In the genomic region with DNA sequence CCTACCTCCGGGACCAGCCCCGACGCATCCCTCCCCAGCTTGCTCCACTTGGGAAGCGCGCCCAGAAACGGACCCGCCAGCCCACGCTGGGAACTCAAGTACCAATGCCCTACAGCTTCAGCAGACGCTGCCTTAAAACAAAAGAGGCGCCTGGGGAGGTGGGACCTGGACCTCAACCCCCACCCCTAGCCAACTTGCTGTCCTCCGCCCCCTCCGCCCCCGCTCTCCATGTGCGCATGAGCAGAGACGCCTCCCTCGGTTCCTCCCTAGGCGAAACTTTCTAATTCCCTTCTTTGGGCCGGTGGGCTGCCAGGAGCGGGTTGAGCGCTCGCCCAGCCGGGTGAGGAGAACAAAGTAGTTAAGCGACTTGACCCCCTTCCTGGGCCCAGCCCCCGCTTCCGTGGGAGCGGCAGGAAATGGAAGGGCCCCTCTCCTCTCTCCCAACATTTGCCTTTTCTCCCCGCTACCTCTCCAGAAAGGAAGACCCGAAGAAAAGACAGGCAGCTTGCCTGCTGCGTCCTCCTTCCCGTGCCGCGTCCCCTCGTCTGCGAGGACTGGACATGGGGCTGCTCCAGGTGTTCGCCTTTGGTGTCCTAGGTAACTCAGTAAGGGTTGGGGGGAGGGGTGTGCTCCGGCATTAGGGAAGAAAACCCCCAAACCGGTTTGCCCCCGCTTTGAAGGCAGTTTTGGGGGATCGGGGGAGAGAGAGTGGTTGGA, we compare ENCODE assay signal across 8 mouse cellular contexts. TPM values are rescaled to one million over a fixed set of nuclear protein-coding genes. Genes with fewer than 3 reads are reported as not detected.
DNase-seq lines count a peak whose midpoint lies in the region; ATAC-seq and TF ChIP-seq lines count a peak whose summit lies in the region.

A gene (plus strand): TSS at position 230 of the 717 bp plus-strand sequence.

- H3K36me3 ChIP-seq in forebrain, postnatal 0 days (ENCODE audit: insufficient read depth): no peaks in the 10 kb centered on the region
- no peaks in the 10 kb centered on the region for H3K36me3 ChIP-seq in hindbrain, embryonic 11.5 days (ENCODE audit: control insufficient read depth, insufficient read depth, low read length)

- H3K27ac ChIP-seq in forebrain, postnatal 0 days (ENCODE audit: low read depth, low read length): peak within 1 kb of the TSS; percentile 51
- 0 out of 2 replicates have a peak within 1 kb of the TSS, but pooled peaks have one; percentile 9 for H3K27ac ChIP-seq in hindbrain, embryonic 11.5 days (ENCODE audit: low read depth, low read length)

- DNase-seq in 3T3-L1 (ENCODE audit: low read depth, low spot score): peak; percentile 69
- DNase-seq in adrenal gland, adult 2 months: peak; percentile 91
- DNase-seq in forebrain, postnatal 0 days: peak; percentile 22
- DNase-seq in hindbrain, embryonic 11.5 days (ENCODE audit: low spot score): peak; percentile 46
- peak; percentile 33 to 38 for DNase-seq in layer of hippocampus, postnatal 25 days (ENCODE audit: extremely low spot score in 1 of 2, low spot score in 1 of 2)
- DNase-seq in lung, postnatal 14 days: peak; percentile 69
- peak; percentile 8 to 20 for DNase-seq in right cerebral cortex, postnatal 36 days (ENCODE audit: low spot score in 2 of 2)
- no peak for DNase-seq in spleen, adult 12 weeks (ENCODE audit: low spot score)

- peak within 1 kb of the TSS; percentile 44 for H3K4me3 ChIP-seq in forebrain, postnatal 0 days (ENCODE audit: low read depth, low read length)
- H3K4me3 ChIP-seq in hindbrain, embryonic 11.5 days (ENCODE audit: low read depth, low read length): peak within 1 kb of the TSS; percentile 40

- peak within 1 kb of the TSS; percentile 61 for H3K9ac ChIP-seq in forebrain, postnatal 0 days
- 0 out of 2 replicates have a peak within 1 kb of the TSS, but pooled peaks have one; percentile 15 for H3K9ac ChIP-seq in hindbrain, embryonic 11.5 days (ENCODE audit: low read depth, low read length)

- no peaks in the 10 kb centered on the region for H3K9me3 ChIP-seq in forebrain, postnatal 0 days (ENCODE audit: low read length)
- no peaks in the 10 kb centered on the region for H3K9me3 ChIP-seq in hindbrain, embryonic 11.5 days (ENCODE audit: control insufficient read depth, low read length)

- no peak for TF ChIP-seq CTCF in forebrain, postnatal 0 days (IDR thresholded peaks at IDR 0.05; ENCODE audit: low read depth)

- H3K4me1 ChIP-seq in forebrain, postnatal 0 days (ENCODE audit: insufficient read depth): peaks cover 5% of the 10 kb centered on the region; the same call in 1 of the 2 replicates
- peaks cover 2% of the 10 kb centered on the region; the same call in 1 of the 2 replicates for H3K4me1 ChIP-seq in hindbrain, embryonic 11.5 days (replicated peaks; ENCODE audit: control insufficient read depth, insufficient read depth, low read length)

- under 1% methylated on average over 38 of the region's 39 CpGs for WGBS in forebrain, postnatal 0 days
- under 1% methylated on average over 32 of the region's 39 CpGs for WGBS in hindbrain, embryonic 11.5 days

- peak; percentile 40 for ATAC-seq in forebrain, postnatal 0 days
- ATAC-seq in hindbrain, embryonic 11.5 days (ENCODE audit: low FRiP score): peak; percentile 25; the same call in 1 of the 2 replicates

- peaks cover 14% of the 10 kb centered on the region for H3K27me3 ChIP-seq in forebrain, postnatal 0 days (ENCODE audit: insufficient read depth, low read length)
- peaks cover 32% of the 10 kb centered on the region for H3K27me3 ChIP-seq in hindbrain, embryonic 11.5 days (ENCODE audit: control insufficient read depth, insufficient read depth, low read length)

- peak within 1 kb of the TSS; percentile 72 for H3K4me2 ChIP-seq in forebrain, postnatal 0 days (ENCODE audit: low read depth)
- peak within 1 kb of the TSS; percentile 68 for H3K4me2 ChIP-seq in hindbrain, embryonic 11.5 days (replicated peaks; ENCODE audit: low read depth, low read length)

RNA-seq across cellular contexts. Expression of the gene that starts here (rescaled TPM):
- 100 to 1,000 TPM; 129 to 147 TPM for total RNA-seq in adrenal gland, adult 2 months (2021)
- polyA plus RNA-seq in adrenal gland, adult 2 months (2012; rRNA removed): 33.2 and 35.8 TPM in 2 replicates
- total RNA-seq in forebrain, postnatal 0 days (2014; rRNA removed): 25.3 and 33.4 TPM in 2 replicates
- 10.2 and 12.1 TPM in 2 replicates for polyA plus RNA-seq in forebrain, postnatal 0 days (2015; fragmentation: Nextera tagmentation; extraction: Ambion mirVana)
- polyA plus RNA-seq in hindbrain, embryonic 11.5 days (2014; fragmentation: Nextera tagmentation; extraction: Ambion mirVana): 21.2 and 21.7 TPM in 2 replicates
- 10 to 100 TPM; 36.1 to 37.7 TPM for total RNA-seq in layer of hippocampus, postnatal 25 days (2021)
